Mouse (Mus musculus) stomach, embryonic 15.5 days (tissue): Measurements from ENCODE around the gene Lrp4. TPM values are rescaled to one million over a fixed set of nuclear protein-coding genes. Genes with fewer than 3 reads are reported as not detected.
"Not testable (repeated sequence)": the region's sequence is repeated elsewhere in the genome, so short reads cannot be mapped to it uniquely, and the experiment has no call there.

ENCODE experiments used
- ATAC-seq: fragments of 200-750 bp; cut with Nextera tagmentation; 2 replicates; pipeline ENCODE4 v1.8.0; 2017; ENCODE audit warnings: low read depth, moderate number of reproducible peaks, moderate TSS enrichment; ENCODE audit not compliant: insufficient read depth, low FRiP score
- H3K27ac ChIP-seq: fragments of 300-500 bp; sonication (generic); 2 replicates; pipeline ENCODE4 v1.5.1; 2015; ENCODE audit warnings: mild to moderate bottlenecking, inconsistent platforms
- H3K27me3 ChIP-seq: fragments of 300-500 bp; sonication (generic); replicated peaks from 2 replicates; pipeline ENCODE4 v1.6.1; 2015; ENCODE audit warnings: inconsistent platforms
- H3K36me3 ChIP-seq: fragments of 300-500 bp; sonication (generic); 2 replicates; pipeline ENCODE4 v1.6.1; 2015; ENCODE audit warnings: inconsistent platforms
- H3K4me1 ChIP-seq: fragments of 300-500 bp; sonication (generic); 2 replicates; pipeline ENCODE4 v1.6.1; 2015; ENCODE audit warnings: inconsistent platforms
- H3K4me2 ChIP-seq: fragments of 300-500 bp; sonication (generic); 2 replicates; pipeline ENCODE4 v1.6.1; 2015; ENCODE audit warnings: mild to moderate bottlenecking, inconsistent platforms
- H3K4me3 ChIP-seq: fragments of 300-500 bp; sonication (generic); replicated peaks from 2 replicates; pipeline ENCODE4 v1.5.1; 2015; ENCODE audit warnings: inconsistent platforms
- H3K9ac ChIP-seq: fragments of 300-500 bp; sonication (generic); 2 replicates; pipeline ENCODE4 v1.6.1; 2015; ENCODE audit warnings: inconsistent platforms
- H3K9me3 ChIP-seq: fragments of 300-500 bp; sonication (generic); 2 replicates; pipeline ENCODE4 v1.6.1; 2016; ENCODE audit warnings: inconsistent platforms
- WGBS: fragments of 180-500 bp; shearing (Covaris S2); methylation state at CpG from one replicate; pipeline ENCODE4 v1.1.7; 2015; 5-methylcytosine and 5-hydroxymethylcytosine counted together
- polyA plus RNA-seq: library from polyadenylated mRNA; unstranded; fragments of >200 nt; fragmentation: Nextera tagmentation; extraction: Ambion mirVana; gene quantifications from 2 replicates; pipeline ENCODE4 v1.2.1, GENCODE M21; 2015

Gene Lrp4
- polyA plus RNA-seq, 1 experiment from 2014 or later = 6.3 TPM

DNA sequence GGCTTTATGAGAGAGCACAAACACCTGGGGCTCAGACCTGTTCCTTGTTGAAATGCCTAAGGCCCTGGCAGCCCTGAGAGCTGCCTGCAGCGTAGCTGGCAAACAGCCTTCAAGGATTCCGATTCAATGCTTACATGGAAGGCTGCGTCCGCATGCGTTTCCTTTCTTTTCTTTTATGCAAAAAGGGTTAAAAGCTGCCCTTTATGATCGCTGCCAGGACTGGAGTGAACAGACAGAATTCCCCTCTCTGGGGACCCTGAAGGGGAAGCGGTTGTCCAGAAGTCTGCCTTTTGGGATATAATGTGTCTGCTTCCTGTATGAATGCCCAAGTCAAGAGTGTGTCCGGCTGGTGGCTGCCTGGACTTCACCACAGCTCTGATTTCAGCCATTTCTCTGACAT, 10.3 kb downstream of the Lrp4 start:
- Histone ChIP-seq H3K9me3 (no peaks in the 10 kb centered on the region), H3K36me3 (no peaks in the 10 kb centered on the region), H3K4me2 (no peak overlapping the region), H3K27me3 (no peaks in the 10 kb centered on the region), H3K4me1 (peaks cover 8% of the 10 kb centered on the region), H3K27ac (no peak overlapping the region), H3K9ac (no peak overlapping the region), H3K4me3 (no peak overlapping the region)
- no peak for ATAC-seq
- WGBS = 61% methylated on average over 8 of the region's 8 CpGs

DNA sequence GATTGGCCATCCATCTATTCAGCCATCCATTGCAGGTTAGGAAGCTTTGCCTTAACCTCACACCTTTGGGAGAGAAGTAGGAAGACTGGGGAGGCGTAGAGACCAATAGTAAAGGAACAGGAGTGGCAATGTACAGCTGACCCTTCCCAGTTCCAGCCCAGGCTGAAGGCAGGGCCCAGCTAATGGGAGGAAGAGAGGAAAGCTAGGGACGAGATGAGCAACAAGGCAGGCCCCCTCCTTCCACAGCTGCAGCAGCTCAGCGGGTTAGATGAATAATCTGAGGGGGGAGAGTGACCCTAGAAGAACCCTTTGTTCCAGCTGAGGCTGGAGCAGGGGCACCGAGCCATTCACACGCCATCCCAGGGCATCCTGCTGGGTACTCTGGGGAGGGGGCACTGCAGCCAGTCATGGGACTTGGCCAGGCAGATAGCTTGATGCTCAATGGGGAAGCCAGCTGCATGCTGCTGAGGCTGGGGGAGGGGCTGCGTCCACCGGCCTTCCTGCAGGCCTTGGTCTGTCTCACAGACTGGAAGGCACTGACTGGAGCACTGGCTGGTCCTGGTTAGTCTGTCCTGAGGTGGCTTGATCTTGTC, 12.8 kb downstream of the Lrp4 start:
- no peak overlapping the region for H3K4me2 ChIP-seq
- H3K4me1 ChIP-seq = 0 out of 2 replicates have a peak, but pooled peaks cover 4% of the 10 kb centered on the region
- no peaks in the 10 kb centered on the region for H3K27me3 ChIP-seq
- no peak overlapping the region for H3K9ac ChIP-seq
- H3K4me3 ChIP-seq = no peak overlapping the region
- H3K9me3 ChIP-seq = no peaks in the 10 kb centered on the region
- H3K36me3 ChIP-seq = peaks cover 6% of the 10 kb centered on the region; the same call in 1 of the 2 replicates
- ATAC-seq = no peak
- 39% methylated on average over 7 of the region's 7 CpGs for WGBS
- no peak overlapping the region for H3K27ac ChIP-seq

DNA sequence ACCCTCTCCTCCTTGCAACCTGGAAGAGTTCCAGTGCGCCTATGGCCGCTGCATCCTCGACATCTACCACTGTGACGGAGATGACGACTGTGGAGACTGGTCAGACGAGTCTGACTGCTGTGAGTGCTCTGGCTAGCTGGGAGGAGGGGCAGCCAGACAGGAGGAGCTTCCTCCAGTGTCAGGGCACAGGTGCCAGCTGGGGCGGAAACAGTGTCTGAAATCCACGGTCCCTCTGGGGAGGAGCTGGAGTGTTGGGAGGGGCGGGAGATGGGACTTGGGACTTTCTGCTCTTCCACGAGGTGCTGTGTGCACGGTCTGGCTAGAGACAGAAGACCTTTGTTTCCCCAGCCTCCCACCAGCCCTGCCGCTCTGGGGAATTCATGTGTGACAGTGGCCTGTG, 17.0 kb downstream of the Lrp4 start:
- ATAC-seq = peak; percentile 82
- 58% methylated on average over 12 of the region's 12 CpGs for WGBS
- no peak overlapping the region for H3K9ac ChIP-seq
- H3K4me2 ChIP-seq = peak overlapping the region; percentile 2; the same call in 1 of the 2 replicates
- no peak overlapping the region for H3K4me3 ChIP-seq
- H3K36me3 ChIP-seq = peaks cover 22% of the 10 kb centered on the region
- no peaks in the 10 kb centered on the region for H3K9me3 ChIP-seq
- 0 out of 2 replicates have a peak overlapping the region, but pooled peaks have one; percentile 31 for H3K27ac ChIP-seq
- H3K27me3 ChIP-seq = no peaks in the 10 kb centered on the region
- 0 out of 2 replicates have a peak, but pooled peaks cover 4% of the 10 kb centered on the region for H3K4me1 ChIP-seq

DNA sequence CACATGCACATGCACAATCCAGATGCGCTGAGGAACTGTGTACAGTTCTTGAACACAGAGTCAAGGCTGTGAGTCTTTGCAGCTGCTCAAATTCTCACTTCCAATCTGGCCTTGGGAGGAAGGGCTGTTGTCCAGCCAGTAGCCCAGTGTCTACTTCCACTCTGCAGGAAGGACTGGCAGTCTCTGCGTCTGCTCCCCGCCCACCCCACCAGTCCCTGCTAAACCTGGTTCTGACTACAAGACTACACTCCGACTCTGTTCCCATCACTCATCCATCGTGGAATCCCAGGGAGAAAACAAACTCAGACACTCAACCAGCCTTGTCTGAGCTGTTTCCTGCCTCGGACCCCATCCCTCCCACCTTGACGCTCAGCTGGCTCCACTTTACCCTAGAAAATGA, 18.5 kb downstream of the Lrp4 start:
- Histone ChIP-seq H3K36me3 (peaks cover 28% of the 10 kb centered on the region), H3K4me3 (no peak overlapping the region), H3K27me3 (no peaks in the 10 kb centered on the region), H3K27ac (peak overlapping the region; percentile 26; the same call in 1 of the 2 replicates), H3K9ac (no peak overlapping the region), H3K4me1 (no peaks in the 10 kb centered on the region), H3K9me3 (no peaks in the 10 kb centered on the region), H3K4me2 (no peak overlapping the region)
- 53% methylated on average over 7 of the region's 7 CpGs for whole genome bisulfite sequencing
- no peak for ATAC-seq

DNA sequence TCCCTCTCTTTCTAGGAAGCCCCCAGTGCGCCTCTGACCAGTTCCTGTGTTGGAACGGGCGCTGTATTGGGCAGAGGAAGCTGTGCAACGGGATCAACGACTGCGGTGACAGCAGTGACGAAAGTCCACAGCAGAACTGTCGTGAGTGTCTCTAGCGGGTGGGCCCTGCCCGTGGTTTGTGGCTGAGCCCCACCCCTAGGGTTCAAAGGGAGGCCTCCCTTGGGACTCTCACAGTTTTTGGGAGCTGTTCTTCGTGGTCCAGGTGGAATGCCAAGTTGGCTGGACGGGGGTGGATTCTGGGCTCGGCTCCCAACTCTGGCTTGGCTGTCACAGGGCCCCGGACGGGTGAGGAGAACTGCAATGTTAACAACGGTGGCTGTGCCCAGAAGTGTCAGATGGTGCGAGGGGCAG, 18.9 kb downstream of the Lrp4 start:
- no peak overlapping the region for H3K9ac ChIP-seq
- no peak overlapping the region for H3K4me2 ChIP-seq
- H3K36me3 ChIP-seq = peaks cover 28% of the 10 kb centered on the region
- ATAC-seq = no peak
- WGBS = 60% methylated on average over 17 of the region's 17 CpGs
- H3K9me3 ChIP-seq = no peaks in the 10 kb centered on the region
- no peak overlapping the region for H3K4me3 ChIP-seq
- H3K27ac ChIP-seq = 0 out of 2 replicates have a peak overlapping the region, but pooled peaks have one; percentile 26
- H3K4me1 ChIP-seq = no peaks in the 10 kb centered on the region
- no peaks in the 10 kb centered on the region for H3K27me3 ChIP-seq

DNA sequence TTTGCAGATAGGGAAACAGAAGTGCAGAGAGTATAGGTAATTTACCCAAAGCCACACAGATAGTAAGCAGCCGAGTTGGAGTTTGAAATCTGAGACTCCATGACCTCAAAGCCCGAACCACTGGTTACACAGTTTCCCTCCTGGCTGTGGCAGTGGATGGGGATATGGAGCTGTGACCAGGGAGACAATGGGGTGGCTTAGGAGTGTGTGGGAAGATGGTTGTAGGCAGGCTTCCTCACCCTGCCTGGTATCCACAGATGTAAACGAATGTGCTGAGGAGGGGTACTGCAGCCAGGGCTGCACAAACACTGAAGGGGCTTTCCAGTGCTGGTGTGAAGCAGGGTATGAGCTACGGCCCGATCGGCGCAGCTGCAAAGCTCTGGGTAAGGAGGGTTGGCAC, 19.5 kb downstream of the Lrp4 start:
- Histone ChIP-seq H3K9me3 (no peaks in the 10 kb centered on the region), H3K9ac (no peak overlapping the region), H3K36me3 (peaks cover 30% of the 10 kb centered on the region), H3K27me3 (no peaks in the 10 kb centered on the region), H3K4me2 (no peak overlapping the region), H3K27ac (no peak overlapping the region), H3K4me1 (no peaks in the 10 kb centered on the region), H3K4me3 (no peak overlapping the region)
- WGBS = 75% methylated on average over 7 of the region's 7 CpGs
- ATAC-seq = no peak

DNA sequence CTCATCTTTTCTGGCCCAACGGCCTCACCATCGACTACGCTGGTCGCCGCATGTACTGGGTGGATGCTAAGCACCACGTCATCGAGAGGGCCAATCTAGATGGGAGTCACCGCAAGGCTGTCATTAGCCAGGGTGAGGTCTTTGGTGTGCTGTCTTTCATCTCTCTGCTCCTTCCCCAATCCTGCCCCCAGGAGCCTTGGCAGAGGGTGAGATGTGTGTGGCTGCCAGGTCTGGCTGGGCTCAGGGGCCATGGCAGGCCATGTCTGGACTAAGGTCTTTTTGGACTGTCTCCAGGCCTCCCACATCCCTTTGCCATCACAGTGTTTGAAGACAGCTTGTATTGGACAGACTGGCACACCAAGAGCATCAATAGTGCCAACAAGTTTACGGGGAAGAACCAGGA, 23.1 kb downstream of the Lrp4 start:
- H3K9me3 ChIP-seq = no peaks in the 10 kb centered on the region
- H3K27ac ChIP-seq = no peak overlapping the region
- H3K4me3 ChIP-seq = no peak overlapping the region
- peaks cover 28% of the 10 kb centered on the region for H3K36me3 ChIP-seq
- ATAC-seq = no peak
- no peaks in the 10 kb centered on the region for H3K27me3 ChIP-seq
- H3K9ac ChIP-seq = no peak overlapping the region
- no peak overlapping the region for H3K4me2 ChIP-seq
- WGBS = 93% methylated on average over 9 of the region's 9 CpGs
- no peaks in the 10 kb centered on the region for H3K4me1 ChIP-seq

DNA sequence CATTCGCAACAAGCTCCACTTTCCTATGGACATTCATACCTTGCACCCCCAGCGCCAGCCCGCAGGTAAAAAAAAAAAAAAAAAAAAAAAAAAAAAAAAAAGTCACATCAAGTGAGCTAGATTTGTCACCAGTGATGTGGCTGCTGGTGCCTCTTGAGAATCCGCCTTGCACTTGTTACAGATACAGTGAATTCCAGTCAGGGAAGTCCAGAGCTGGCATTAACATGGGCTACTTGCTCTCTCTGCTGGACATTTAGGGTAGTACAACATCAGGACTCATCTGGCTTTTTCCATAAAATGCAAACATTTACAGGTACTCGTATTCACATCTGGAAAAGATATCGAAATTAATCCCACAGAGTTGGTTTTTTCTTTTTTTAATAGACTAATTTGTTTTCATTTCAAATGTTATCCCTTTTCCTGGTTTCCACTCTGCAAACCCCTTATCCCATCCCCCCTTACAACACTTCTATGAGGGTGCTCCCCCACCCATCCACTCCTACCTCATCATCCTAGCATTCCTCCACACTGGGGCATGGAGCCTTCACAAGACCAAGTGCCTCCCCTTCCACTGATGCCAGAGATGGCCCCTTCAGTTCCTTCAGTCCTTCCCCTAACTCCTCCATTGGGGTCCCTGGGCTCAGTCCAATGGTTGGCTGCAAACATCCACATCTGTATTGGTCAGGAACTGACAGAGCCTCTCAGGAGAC, 23.6 kb downstream of the Lrp4 start:
- H3K27me3 ChIP-seq = no peaks in the 10 kb centered on the region
- H3K4me3 ChIP-seq = no peak overlapping the region
- H3K4me1 ChIP-seq = no peaks in the 10 kb centered on the region
- WGBS = 57% methylated on average over 6 of the region's 6 CpGs
- H3K4me2 ChIP-seq = no peak overlapping the region
- H3K9me3 ChIP-seq = no peaks in the 10 kb centered on the region
- peaks cover 24% of the 10 kb centered on the region for H3K36me3 ChIP-seq
- ATAC-seq = peak; percentile 65
- no peak overlapping the region for H3K27ac ChIP-seq
- no peak overlapping the region for H3K9ac ChIP-seq

DNA sequence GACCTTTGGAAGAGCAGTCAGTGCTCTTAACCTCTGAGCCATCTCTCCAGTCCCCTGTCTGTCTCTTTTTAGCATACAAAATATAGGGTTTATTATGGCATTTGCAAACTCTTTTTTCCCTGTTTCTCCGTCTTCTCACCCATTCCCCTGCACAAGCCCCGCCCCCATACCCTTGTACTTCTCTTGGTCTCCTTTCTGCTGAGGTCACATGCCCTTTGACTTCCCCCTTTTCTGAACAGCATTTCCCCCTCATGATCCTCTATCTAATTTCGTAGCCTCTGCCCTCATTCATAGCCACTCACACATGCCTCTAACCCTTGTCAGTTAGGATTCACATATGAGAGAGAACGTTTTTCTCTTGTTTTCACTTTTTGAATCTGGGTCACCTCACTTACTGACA, 27.4 kb downstream of the Lrp4 start:
- WGBS = 78% methylated on average over 4 of the region's 4 CpGs
- Histone ChIP-seq H3K4me1 (no peaks in the 10 kb centered on the region), H3K9me3 (no peaks in the 10 kb centered on the region), H3K27ac (no peak overlapping the region), H3K9ac (no peak overlapping the region), H3K4me2 (no peak overlapping the region), H3K36me3 (peaks cover 32% of the 10 kb centered on the region), H3K4me3 (no peak overlapping the region), H3K27me3 (no peaks in the 10 kb centered on the region)
- no peak for ATAC-seq

DNA sequence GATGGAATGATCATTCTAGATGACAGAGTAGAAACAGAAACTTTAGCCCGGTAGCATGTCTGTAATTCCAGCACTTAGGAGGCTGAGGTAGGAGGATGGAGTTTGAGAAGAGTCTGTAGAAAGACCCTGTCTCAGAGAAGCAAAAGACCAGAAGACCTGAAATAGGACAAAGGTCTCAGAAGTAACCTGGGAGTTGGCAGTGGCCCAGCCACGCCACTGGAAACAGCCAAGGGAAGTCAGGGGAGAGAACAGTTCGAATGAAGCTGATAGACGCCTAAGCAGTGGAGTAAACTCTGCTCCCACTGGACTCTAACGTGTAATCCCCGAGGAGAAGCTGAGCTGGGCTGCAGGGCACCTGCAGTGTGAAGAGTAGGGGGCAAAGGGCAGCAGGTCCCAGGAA, 27.9 kb downstream of the Lrp4 start:
- Histone ChIP-seq H3K4me2 (no peak overlapping the region), H3K4me1 (no peaks in the 10 kb centered on the region), H3K9ac (no peak overlapping the region), H3K36me3 (peaks cover 35% of the 10 kb centered on the region), H3K27me3 (no peaks in the 10 kb centered on the region), H3K9me3 (no peaks in the 10 kb centered on the region), H3K27ac (no peak overlapping the region), H3K4me3 (no peak overlapping the region)
- 76% methylated on average over 6 of the region's 6 CpGs for WGBS
- no peak for ATAC-seq

DNA sequence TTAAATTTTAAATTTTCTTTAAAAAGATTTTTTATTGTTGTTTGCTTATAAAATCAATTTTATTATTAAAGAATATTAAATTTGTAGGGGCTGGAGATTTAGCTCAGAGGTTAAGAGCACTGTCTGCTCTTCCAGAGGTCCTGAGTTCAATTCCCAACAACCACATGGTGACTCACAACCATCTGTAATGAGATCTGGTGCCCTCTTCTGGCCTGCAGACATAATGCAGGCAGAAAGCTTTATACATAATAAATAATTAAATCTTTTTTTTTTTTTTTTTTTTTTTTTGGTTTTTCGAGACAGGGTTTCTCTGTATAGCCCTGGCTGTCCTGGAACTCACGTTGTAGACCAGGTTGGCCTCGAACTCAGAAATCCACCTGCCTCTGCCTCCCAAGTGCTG, 30.0 kb downstream of the Lrp4 start:
- ATAC-seq, H3K9ac ChIP-seq, H3K27me3 ChIP-seq, H3K4me2 ChIP-seq, H3K4me1 ChIP-seq, H3K4me3 ChIP-seq, H3K9me3 ChIP-seq, H3K27ac ChIP-seq: not testable (repeated sequence)
- 53% methylated on average over 2 of the region's 3 CpGs for WGBS
- H3K36me3 ChIP-seq = peaks cover 31% of the 10 kb centered on the region

DNA sequence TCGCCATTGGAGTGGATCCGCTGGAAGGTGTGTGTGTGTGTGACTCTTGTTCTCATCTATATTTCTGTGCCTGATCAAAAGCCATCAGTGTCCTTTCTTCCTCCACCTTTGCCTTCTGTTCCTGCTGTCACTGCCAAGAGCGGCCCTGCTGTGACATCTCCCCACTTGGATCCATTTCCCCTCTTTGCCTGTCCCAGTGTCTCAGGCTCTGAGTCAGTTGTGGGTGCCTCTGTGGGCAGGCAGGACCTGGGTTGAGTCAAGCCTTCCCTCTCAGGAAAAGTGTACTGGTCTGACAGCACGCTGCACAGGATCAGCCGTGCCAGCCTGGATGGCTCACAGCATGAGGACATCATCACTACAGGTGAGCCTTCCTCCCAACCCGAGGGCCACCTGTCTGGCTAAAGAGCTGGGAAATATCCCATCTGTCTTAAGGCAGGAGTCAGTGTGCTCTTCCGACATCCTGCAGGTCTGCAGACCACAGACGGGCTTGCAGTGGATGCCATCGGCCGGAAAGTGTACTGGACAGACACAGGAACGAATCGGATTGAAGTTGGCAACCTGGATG, 34.8 kb downstream of the Lrp4 start:
- Histone ChIP-seq H3K4me2 (no peak overlapping the region), H3K27me3 (no peaks in the 10 kb centered on the region), H3K4me1 (no peaks in the 10 kb centered on the region), H3K9me3 (no peaks in the 10 kb centered on the region), H3K36me3 (peaks cover 47% of the 10 kb centered on the region), H3K4me3 (no peak overlapping the region), H3K27ac (no peak overlapping the region), H3K9ac (no peak overlapping the region)
- no peak for ATAC-seq
- 88% methylated on average over 12 of the region's 12 CpGs for WGBS
